Mouse (Mus musculus): ENCODE measurements at regions not wholly inside any gene's neighbourhood (a gene's known extent, or its start where the extent isn't known, plus 50 kb on each side); places are given as distances from the start of the nearest gene placed in this dataset.

GRCm38 (mm10) chr13:37689127-37689777, 88.9 kb upstream of the Rreb1 start:
- H3K4me2 ChIP-seq (ENCODE audit: low read depth) = no peak overlapping the region
- H3K4me3 ChIP-seq (ENCODE audit: low read depth, low read length) = no peak overlapping the region
- no peaks in the 10 kb centered on the region for H3K27me3 ChIP-seq (ENCODE audit: insufficient read depth, low read length)
- no peak overlapping the region for H3K27ac ChIP-seq (ENCODE audit: low read depth, low read length)
- 93% methylated on average over 6 of the region's 6 CpGs for WGBS
- no peaks in the 10 kb centered on the region for H3K4me1 ChIP-seq (ENCODE audit: insufficient read depth)
- H3K9me3 ChIP-seq (ENCODE audit: low read length) = no peaks in the 10 kb centered on the region
- H3K9ac ChIP-seq = no peak overlapping the region
- no peaks in the 10 kb centered on the region for H3K36me3 ChIP-seq (ENCODE audit: insufficient read depth)
- DNase-seq = no peak
- ATAC-seq = no peak
- no peak for TF ChIP-seq CTCF (IDR thresholded peaks at IDR 0.05; ENCODE audit: low read depth)

GRCm38 (mm10) chr13:37691855-37692445, 86.2 kb upstream of the Rreb1 start:
- 87% methylated on average over 5 of the region's 5 CpGs for WGBS
- no peaks in the 10 kb centered on the region for H3K27me3 ChIP-seq (ENCODE audit: insufficient read depth, low read length)
- H3K4me2 ChIP-seq (ENCODE audit: low read depth) = no peak overlapping the region
- no peaks in the 10 kb centered on the region for H3K4me1 ChIP-seq (ENCODE audit: insufficient read depth)
- H3K9ac ChIP-seq = no peak overlapping the region
- no peak for TF ChIP-seq CTCF (IDR thresholded peaks at IDR 0.05; ENCODE audit: low read depth)
- no peaks in the 10 kb centered on the region for H3K36me3 ChIP-seq (ENCODE audit: insufficient read depth)
- no peak overlapping the region for H3K4me3 ChIP-seq (ENCODE audit: low read depth, low read length)
- no peaks in the 10 kb centered on the region for H3K9me3 ChIP-seq (ENCODE audit: low read length)
- ATAC-seq (no peak), DNase-seq (no peak)
- no peak overlapping the region for H3K27ac ChIP-seq (ENCODE audit: low read depth, low read length)

GRCm38 (mm10) chr13:37693617-37694016, 84.6 kb upstream of the Rreb1 start:
- Histone ChIP-seq H3K4me2 (ENCODE audit: low read depth) (no peak overlapping the region), H3K4me1 (ENCODE audit: insufficient read depth) (no peaks in the 10 kb centered on the region), H3K27ac (ENCODE audit: low read depth, low read length) (no peak overlapping the region), H3K4me3 (ENCODE audit: low read depth, low read length) (no peak overlapping the region), H3K9me3 (ENCODE audit: low read length) (no peaks in the 10 kb centered on the region), H3K36me3 (ENCODE audit: insufficient read depth) (no peaks in the 10 kb centered on the region), H3K9ac (no peak overlapping the region), H3K27me3 (ENCODE audit: insufficient read depth, low read length) (no peaks in the 10 kb centered on the region)
- ATAC-seq (no peak), DNase-seq (no peak)
- TF ChIP-seq CTCF (IDR thresholded peaks at IDR 0.05; ENCODE audit: low read depth) = no peak
- 91% methylated on average over 3 of the region's 3 CpGs for WGBS

- Histone ChIP-seq H3K4me1 (ENCODE audit: insufficient read depth) (no peaks in the 10 kb centered on the region), H3K27ac (ENCODE audit: low read depth, low read length) (no peak overlapping the region), H3K4me3 (ENCODE audit: low read depth, low read length) (no peak overlapping the region), H3K27me3 (ENCODE audit: insufficient read depth, low read length) (no peaks in the 10 kb centered on the region), H3K4me2 (ENCODE audit: low read depth) (no peak overlapping the region), H3K9ac (no peak overlapping the region), H3K36me3 (ENCODE audit: insufficient read depth) (no peaks in the 10 kb centered on the region), H3K9me3 (ENCODE audit: low read length) (no peaks in the 10 kb centered on the region)
- WGBS = 66% methylated on average over 1 of the region's 1 CpGs
- DNase-seq = no peak
- ATAC-seq = no peak
- TF ChIP-seq CTCF (IDR thresholded peaks at IDR 0.05; ENCODE audit: low read depth) = no peak
Observed at GRCm38 (mm10) chr13:37704475-37704874, 73.7 kb upstream of the Rreb1 start.

GRCm38 (mm10) chr13:37705482-37705881, 72.7 kb upstream of the Rreb1 start:
- no peaks in the 10 kb centered on the region for H3K4me1 ChIP-seq (ENCODE audit: insufficient read depth)
- no peak for DNase-seq
- no peak for ATAC-seq
- H3K9me3 ChIP-seq (ENCODE audit: low read length) = no peaks in the 10 kb centered on the region
- no peaks in the 10 kb centered on the region for H3K27me3 ChIP-seq (ENCODE audit: insufficient read depth, low read length)
- H3K9ac ChIP-seq = no peak overlapping the region
- H3K36me3 ChIP-seq (ENCODE audit: insufficient read depth) = no peaks in the 10 kb centered on the region
- TF ChIP-seq CTCF (IDR thresholded peaks at IDR 0.05; ENCODE audit: low read depth) = no peak
- H3K4me3 ChIP-seq (ENCODE audit: low read depth, low read length) = no peak overlapping the region
- no peak overlapping the region for H3K4me2 ChIP-seq (ENCODE audit: low read depth)
- H3K27ac ChIP-seq (ENCODE audit: low read depth, low read length) = no peak overlapping the region
- WGBS = 91% methylated on average over 2 of the region's 2 CpGs

GRCm38 (mm10) chr13:37710913-37711312, 67.3 kb upstream of the Rreb1 start:
- Histone ChIP-seq H3K27ac (ENCODE audit: low read depth, low read length) (no peak overlapping the region), H3K9ac (no peak overlapping the region), H3K9me3 (ENCODE audit: low read length) (no peaks in the 10 kb centered on the region), H3K27me3 (ENCODE audit: insufficient read depth, low read length) (no peaks in the 10 kb centered on the region), H3K4me1 (ENCODE audit: insufficient read depth) (no peaks in the 10 kb centered on the region), H3K4me3 (ENCODE audit: low read depth, low read length) (no peak overlapping the region), H3K4me2 (ENCODE audit: low read depth) (no peak overlapping the region), H3K36me3 (ENCODE audit: insufficient read depth) (no peaks in the 10 kb centered on the region)
- ATAC-seq (no peak), DNase-seq (no peak)
- 85% methylated on average over 5 of the region's 5 CpGs for WGBS
- no peak for TF ChIP-seq CTCF (IDR thresholded peaks at IDR 0.05; ENCODE audit: low read depth)

GRCm38 (mm10) chr13:37712908-37713496, 65.2 kb upstream of the Rreb1 start:
- Histone ChIP-seq H3K27ac (ENCODE audit: low read depth, low read length) (no peak overlapping the region), H3K9ac (no peak overlapping the region), H3K27me3 (ENCODE audit: insufficient read depth, low read length) (no peaks in the 10 kb centered on the region), H3K4me2 (ENCODE audit: low read depth) (no peak overlapping the region), H3K36me3 (ENCODE audit: insufficient read depth) (no peaks in the 10 kb centered on the region), H3K9me3 (ENCODE audit: low read length) (no peaks in the 10 kb centered on the region), H3K4me1 (ENCODE audit: insufficient read depth) (no peaks in the 10 kb centered on the region), H3K4me3 (ENCODE audit: low read depth, low read length) (no peak overlapping the region)
- TF ChIP-seq CTCF (IDR thresholded peaks at IDR 0.05; ENCODE audit: low read depth) = no peak
- DNase-seq = no peak
- no peak for ATAC-seq
- 90% methylated on average over 4 of the region's 4 CpGs for WGBS

Data from forebrain, postnatal 0 days (tissue).